Mouse (Mus musculus) stomach, embryonic 16.5 days (tissue): ENCODE measurements around the gene Pkd2. TPM values are rescaled to one million over a fixed set of nuclear protein-coding genes. Genes with fewer than 3 reads are reported as not detected.
A peak's percentile ranks its signal among the peaks of the same experiment; 100 is the strongest.
"Not testable (repeated sequence)": the region's sequence is repeated elsewhere in the genome, so short reads cannot be mapped to it uniquely, and the experiment has no call there.

Experiments used
- ATAC-seq: fragments of 200-750 bp; cut with Nextera tagmentation; 2 replicates; pipeline ENCODE4 v1.8.0; 2017; ENCODE audit warnings: moderate number of reproducible peaks, moderate TSS enrichment; ENCODE audit not compliant: insufficient read depth, low FRiP score
- H3K27ac ChIP-seq: fragments of 300-500 bp; sonication (generic); 2 replicates; pipeline ENCODE4 v1.5.1; 2014; ENCODE audit warnings: low read length
- H3K27me3 ChIP-seq: fragments of 300-500 bp; sonication (generic); 2 replicates; pipeline ENCODE4 v1.6.1; 2014; ENCODE audit warnings: low read length, control low read depth, mixed read lengths; ENCODE audit not compliant: control insufficient read depth, insufficient read depth
- H3K36me3 ChIP-seq: fragments of 300-500 bp; sonication (generic); 2 replicates; pipeline ENCODE4 v1.6.1; 2014; ENCODE audit warnings: low read length; ENCODE audit not compliant: control insufficient read depth, insufficient read depth
- H3K4me1 ChIP-seq: fragments of 300-500 bp; sonication (generic); 2 replicates; pipeline ENCODE4 v1.6.1; 2014; ENCODE audit warnings: low read length, control low read depth, mixed read lengths; ENCODE audit not compliant: control insufficient read depth, insufficient read depth
- H3K4me2 ChIP-seq: fragments of 300-500 bp; sonication (generic); 2 replicates; pipeline ENCODE4 v1.6.1; 2014; ENCODE audit warnings: low read depth, low read length, mixed read lengths
- H3K4me3 ChIP-seq: fragments of 300-500 bp; sonication (generic); replicated peaks from 2 replicates; pipeline ENCODE4 v1.5.1; 2014; ENCODE audit warnings: mild to moderate bottlenecking, low read length
- H3K9ac ChIP-seq: fragments of 300-500 bp; sonication (generic); 2 replicates; pipeline ENCODE4 v1.6.1; 2014; ENCODE audit warnings: low read length
- H3K9me3 ChIP-seq: fragments of 300-500 bp; sonication (generic); replicated peaks from 2 replicates; pipeline ENCODE4 v1.6.1; 2016; ENCODE audit warnings: low read length, control low read depth; ENCODE audit not compliant: control insufficient read depth
- WGBS: fragments of 180-500 bp; shearing (Covaris S2); extraction: QIAGEN DNeasy Blood & Tissue Kit; methylation state at CpG from one replicate; pipeline ENCODE4 v1.1.7; 2014; 5-methylcytosine and 5-hydroxymethylcytosine counted together
- polyA plus RNA-seq: library from polyadenylated mRNA; unstranded; fragments of >200 nt; fragmentation: Nextera tagmentation; extraction: Ambion mirVana; gene quantifications from 2 replicates; pipeline ENCODE4 v1.2.1, GENCODE M21; 2015

Gene Pkd2
- polyA plus RNA-seq, 1 experiment from 2014 or later: 11.6 TPM

DNA sequence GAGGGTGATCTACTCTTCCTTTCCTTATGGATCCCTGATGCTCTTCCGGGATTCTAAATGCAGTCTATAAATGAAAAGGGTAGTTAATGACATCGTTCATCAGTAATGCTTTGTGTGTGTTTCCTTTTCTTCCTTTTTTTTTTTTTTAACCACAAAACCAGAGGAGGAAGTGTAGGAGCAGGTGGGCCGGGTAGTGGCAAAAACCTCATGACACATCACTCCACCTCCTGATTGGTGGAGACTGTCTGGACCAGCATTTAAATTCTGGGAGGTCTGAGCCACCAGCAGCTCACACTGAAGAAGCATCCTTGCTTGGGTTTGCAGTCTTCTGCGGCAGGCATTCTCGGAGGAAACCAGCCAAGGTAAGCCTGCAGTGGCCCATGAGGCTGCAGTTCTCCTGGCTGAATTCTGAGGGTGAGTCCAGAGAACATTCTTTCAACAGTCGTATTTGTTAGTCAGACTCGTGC, 24.4 kb upstream of the Pkd2 start, which contains the start of gene Spp1:
Spp1 (plus strand) TSS at position 284 of the 467 bp plus-strand sequence.
- H3K4me1 ChIP-seq: no peaks in the 10 kb centered on the region; the same call in 1 of the 2 replicates
- no peak within 1 kb of the TSS for H3K4me3 ChIP-seq
- no peaks in the 10 kb centered on the region for H3K9me3 ChIP-seq
- no peak within 1 kb of the TSS for H3K9ac ChIP-seq
- H3K4me2 ChIP-seq: no peak within 1 kb of the TSS
- no peak for ATAC-seq
- WGBS: 50% methylated on average over 7 of the region's 7 CpGs
- no peaks in the 10 kb centered on the region for H3K36me3 ChIP-seq
- no peak within 1 kb of the TSS for H3K27ac ChIP-seq
- no peaks in the 10 kb centered on the region for H3K27me3 ChIP-seq

DNA sequence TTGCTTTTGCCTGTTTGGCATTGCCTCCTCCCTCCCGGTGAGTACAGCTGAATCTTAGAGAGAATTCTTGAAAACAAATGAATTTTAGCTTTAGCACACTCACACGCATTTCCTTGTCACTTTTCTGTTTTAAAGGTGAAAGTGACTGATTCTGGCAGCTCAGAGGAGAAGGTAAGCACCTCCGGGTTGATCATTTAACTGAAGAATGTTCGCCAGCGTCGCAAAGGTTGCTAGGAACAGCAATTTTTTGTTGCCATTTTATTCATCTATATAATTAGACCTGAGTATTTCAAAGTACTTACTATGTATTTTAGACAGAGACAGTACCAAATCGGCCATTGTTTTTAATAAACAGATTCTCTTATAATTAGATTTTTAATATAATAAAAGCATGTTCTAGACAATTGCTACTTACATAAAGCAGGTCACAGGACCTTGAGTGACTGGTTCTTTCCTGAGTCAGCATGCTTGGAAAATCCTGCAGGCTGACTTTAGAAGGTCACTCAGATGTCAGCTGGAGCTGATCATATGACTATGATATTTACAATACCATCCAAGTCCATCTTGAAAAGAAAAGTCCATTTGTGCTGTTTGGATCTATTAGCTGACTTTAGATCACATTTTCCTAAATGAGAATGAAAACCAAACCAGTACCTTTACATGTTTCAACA, 22.7 kb upstream of the Pkd2 start:
- H3K9ac ChIP-seq: no peak overlapping the region
- H3K9me3 ChIP-seq: no peaks in the 10 kb centered on the region
- WGBS: 60% methylated on average over 7 of the region's 7 CpGs
- no peak overlapping the region for H3K27ac ChIP-seq
- H3K4me1 ChIP-seq: no peaks in the 10 kb centered on the region; the same call in 1 of the 2 replicates
- no peak for ATAC-seq
- H3K36me3 ChIP-seq: no peaks in the 10 kb centered on the region
- no peaks in the 10 kb centered on the region for H3K27me3 ChIP-seq
- H3K4me3 ChIP-seq: no peak overlapping the region
- H3K4me2 ChIP-seq: no peak overlapping the region

GRCm38 (mm10) chr5:104442396-104442795, 16.9 kb upstream of the Pkd2 start:
- Histone ChIP-seq H3K4me3 (no peak overlapping the region), H3K4me1 (no peaks in the 10 kb centered on the region), H3K36me3 (no peaks in the 10 kb centered on the region), H3K9me3 (no peaks in the 10 kb centered on the region), H3K27me3 (no peaks in the 10 kb centered on the region), H3K9ac (no peak overlapping the region), H3K27ac (no peak overlapping the region), H3K4me2 (no peak overlapping the region)
- 67% methylated on average over 6 of the region's 6 CpGs for WGBS
- no peak for ATAC-seq

GRCm38 (mm10) chr5:104442850-104443249, 16.4 kb upstream of the Pkd2 start:
- H3K4me3 ChIP-seq: no peak overlapping the region
- H3K4me1 ChIP-seq: no peaks in the 10 kb centered on the region
- 64% methylated on average over 1 of the region's 1 CpGs for WGBS
- no peaks in the 10 kb centered on the region for H3K36me3 ChIP-seq
- no peak overlapping the region for H3K9ac ChIP-seq
- no peak overlapping the region for H3K4me2 ChIP-seq
- H3K9me3 ChIP-seq: no peaks in the 10 kb centered on the region
- H3K27ac ChIP-seq: no peak overlapping the region
- ATAC-seq: no peak
- H3K27me3 ChIP-seq: no peaks in the 10 kb centered on the region

GRCm38 (mm10) chr5:104446156-104446555, 13.1 kb upstream of the Pkd2 start:
- no peak overlapping the region for H3K4me3 ChIP-seq
- H3K4me1 ChIP-seq: no peaks in the 10 kb centered on the region
- ATAC-seq: peak; percentile 73; the same call in 1 of the 2 replicates
- H3K4me2 ChIP-seq: no peak overlapping the region
- 12% methylated on average over 3 of the region's 3 CpGs for WGBS
- H3K27me3 ChIP-seq: no peaks in the 10 kb centered on the region
- H3K9ac ChIP-seq: no peak overlapping the region
- no peaks in the 10 kb centered on the region for H3K36me3 ChIP-seq
- H3K27ac ChIP-seq: no peak overlapping the region
- no peaks in the 10 kb centered on the region for H3K9me3 ChIP-seq

GRCm38 (mm10) chr5:104448346-104448745, 10.9 kb upstream of the Pkd2 start:
- not testable (repeated sequence) for H3K27me3 ChIP-seq, H3K9me3 ChIP-seq, H3K4me3 ChIP-seq, H3K4me2 ChIP-seq, ATAC-seq, H3K4me1 ChIP-seq, H3K36me3 ChIP-seq, H3K27ac ChIP-seq, H3K9ac ChIP-seq
- 23% methylated on average over 6 of the region's 6 CpGs for WGBS

- Histone ChIP-seq H3K9ac (no peak overlapping the region), H3K4me1 (no peaks in the 10 kb centered on the region), H3K4me3 (no peak overlapping the region), H3K4me2 (no peak overlapping the region), H3K27ac (no peak overlapping the region), H3K36me3 (no peaks in the 10 kb centered on the region), H3K9me3 (no peaks in the 10 kb centered on the region), H3K27me3 (no peaks in the 10 kb centered on the region)
- ATAC-seq: no peak
- WGBS: 51% methylated on average over 3 of the region's 3 CpGs
Measured at GRCm38 (mm10) chr5:104449491-104449890, 9.8 kb upstream of the Pkd2 start.

GRCm38 (mm10) chr5:104453075-104453474, 6.2 kb upstream of the Pkd2 start:
- no peaks in the 10 kb centered on the region for H3K27me3 ChIP-seq
- H3K9me3 ChIP-seq: no peaks in the 10 kb centered on the region; the same call in 1 of the 2 replicates
- H3K4me1 ChIP-seq: no peaks in the 10 kb centered on the region
- no peak for ATAC-seq
- no peak overlapping the region for H3K9ac ChIP-seq
- no peak overlapping the region for H3K4me2 ChIP-seq
- H3K27ac ChIP-seq: no peak overlapping the region
- H3K36me3 ChIP-seq: no peaks in the 10 kb centered on the region
- H3K4me3 ChIP-seq: no peak overlapping the region
- 58% methylated on average over 1 of the region's 1 CpGs for WGBS

DNA sequence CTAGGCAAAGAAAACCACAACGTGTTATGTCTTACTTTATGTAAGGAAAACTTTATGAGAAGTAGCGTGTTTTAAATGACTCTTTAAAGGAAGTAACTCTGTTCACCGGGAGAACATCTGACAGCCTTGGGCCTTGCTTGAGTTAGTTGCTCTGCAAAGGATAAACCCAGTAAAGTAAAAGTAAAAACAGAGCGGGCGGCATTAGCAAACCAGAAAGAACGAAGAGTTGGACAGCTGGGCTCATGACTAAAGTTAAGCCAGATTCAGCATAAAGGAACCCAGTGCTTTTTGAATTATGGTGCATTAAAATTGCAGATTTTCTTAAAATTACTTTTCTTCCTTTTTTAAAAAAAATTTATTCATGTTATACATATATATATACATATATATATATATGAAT, 4.7 kb upstream of the Pkd2 start:
- H3K9ac ChIP-seq: no peak overlapping the region
- WGBS: 85% methylated on average over 6 of the region's 6 CpGs

More for the DNA sequence above, 4.7 kb upstream of the Pkd2 start:
- Histone ChIP-seq H3K27ac (no peak overlapping the region), H3K4me2 (no peak overlapping the region), H3K36me3 (no peaks in the 10 kb centered on the region), H3K9me3 (no peaks in the 10 kb centered on the region; the same call in 1 of the 2 replicates), H3K27me3 (no peaks in the 10 kb centered on the region), H3K4me3 (no peak overlapping the region), H3K4me1 (peaks cover 6% of the 10 kb centered on the region)
- no peak for ATAC-seq
